Comparison of ENCODE assay signal across 19 mouse cellular contexts in the genomic region with DNA sequence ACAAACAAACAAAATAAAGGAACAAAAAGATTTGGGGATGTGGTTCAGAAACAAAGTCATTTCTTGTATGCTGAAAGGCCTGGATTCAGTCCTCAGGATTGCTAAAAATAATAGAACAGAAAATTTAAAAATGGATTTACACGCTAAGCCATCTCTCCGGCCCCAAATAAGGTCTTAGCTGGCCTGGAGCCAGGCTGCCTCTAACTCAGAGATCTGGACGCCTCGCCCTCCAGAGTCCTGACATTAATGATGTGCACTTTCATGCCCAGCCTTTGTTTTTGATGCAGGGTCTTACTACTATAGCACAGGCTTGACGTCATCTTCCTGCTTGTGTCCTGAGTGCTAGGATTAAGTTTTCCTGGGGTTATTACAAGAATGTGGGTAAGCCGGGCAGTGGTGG. TPM values are rescaled to one million over a fixed set of nuclear protein-coding genes. Genes with fewer than 3 reads are reported as not detected.
"Had no signal": no experiment of that assay in that cellular context is flagged by ENCODE, and none has a peak within 500 bp of the region (broad histone marks: within the 10 kb centered on the region; RNA-seq: fewer than 3 reads in every experiment).

No protein-coding gene starts in this region.

- H3K4me1 ChIP-seq: neural tube, embryonic 13.5 days; stomach, embryonic 15.5 days had no signal

- H3K27me3 ChIP-seq: stomach, embryonic 15.5 days had no signal

- H3K4me3 ChIP-seq: limb, embryonic 13.5 days; midbrain, embryonic 10.5 days; midbrain, embryonic 15.5 days; neural tube, embryonic 13.5 days; stomach, embryonic 15.5 days had no signal

- H3K9ac ChIP-seq: limb, embryonic 13.5 days; liver, embryonic 14.5 days; midbrain, embryonic 15.5 days; neural tube, embryonic 13.5 days; stomach, embryonic 15.5 days had no signal

- H3K4me2 ChIP-seq: limb, embryonic 13.5 days; midbrain, embryonic 15.5 days; neural tube, embryonic 13.5 days; stomach, embryonic 15.5 days had no signal

- H3K9me3 ChIP-seq: limb, embryonic 13.5 days; midbrain, embryonic 10.5 days; midbrain, embryonic 15.5 days; neural tube, embryonic 13.5 days; stomach, embryonic 15.5 days had no signal

- DNase-seq: left cerebral cortex, postnatal 4 days; lung, adult 18-20 months; lung, postnatal 36 days; retina, postnatal 1 day; right cerebral cortex, postnatal 4 days; thymus, adult 2 months; thymus, postnatal 25 days had no signal

- H3K36me3 ChIP-seq: limb, embryonic 13.5 days; midbrain, embryonic 10.5 days; midbrain, embryonic 15.5 days; neural tube, embryonic 13.5 days; stomach, embryonic 15.5 days had no signal

- H3K27ac ChIP-seq: kidney, postnatal 0 days; limb, embryonic 13.5 days; liver, embryonic 14.5 days; midbrain, embryonic 10.5 days; midbrain, embryonic 15.5 days; neural tube, embryonic 13.5 days; stomach, embryonic 15.5 days had no signal

- ATAC-seq: lung, postnatal 0 days; midbrain, embryonic 15.5 days had no signal

RNA-seq across cellular contexts. Expression of a gene that starts 1.4 kb away (rescaled TPM):
- total RNA-seq: left cerebral cortex, postnatal 4 days had no signal
- polyA plus RNA-seq: limb, embryonic 13.5 days; liver, adult 2 months; midbrain, embryonic 10.5 days; midbrain, embryonic 15.5 days; neural tube, embryonic 13.5 days; spleen, adult 2 months; stomach, embryonic 15.5 days had no signal

RNA-seq across cellular contexts. Expression of a gene that starts 11.2 kb away (rescaled TPM):
- total RNA-seq: layer of hippocampus, postnatal 14 days; left cerebral cortex, postnatal 4 days; liver, adult 2 months; megakaryocyte, adult 5-6 weeks had no signal
- polyA plus RNA-seq: kidney, postnatal 0 days; limb, embryonic 13.5 days; liver, adult 2 months; lung, postnatal 0 days; midbrain, embryonic 15.5 days; stomach, embryonic 15.5 days had no signal
